24 mouse cellular contexts compared by ENCODE assay signal in the genomic region with DNA sequence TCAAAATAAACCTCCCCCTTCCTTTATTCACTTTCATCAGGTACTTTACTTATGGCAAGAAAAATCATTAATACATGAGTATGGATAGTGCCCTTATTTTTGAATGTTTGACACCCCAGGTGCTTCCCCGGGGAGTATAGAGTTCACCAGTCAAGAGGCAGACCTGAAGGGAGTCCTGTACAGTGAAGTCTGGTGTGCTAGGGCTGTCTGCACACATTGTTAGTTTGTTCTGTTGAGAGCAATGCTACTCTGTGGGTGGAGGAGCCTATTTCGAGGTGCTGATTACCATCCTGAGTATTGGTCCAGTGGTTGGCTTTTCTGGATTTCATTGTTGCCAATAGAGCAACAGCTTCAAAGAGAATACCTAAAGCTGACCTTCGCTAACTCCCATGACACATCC. TPM values are rescaled to one million over a fixed set of nuclear protein-coding genes. Genes with fewer than 3 reads are reported as not detected.
"Had no signal": no experiment of that assay in that cellular context is flagged by ENCODE, and none has a peak within 500 bp of the region (broad histone marks: within the 10 kb centered on the region; RNA-seq: fewer than 3 reads in every experiment).

No protein-coding gene starts in this region.

- DNase-seq: kidney, adult 11 months; kidney, adult 8-10 months; kidney, postnatal 10 days; kidney, postnatal 36 days; layer of hippocampus, postnatal 36 days; liver, postnatal 0 days; thymus, postnatal 36 days had no signal

- H3K36me3 ChIP-seq: intestine, embryonic 15.5 days; kidney, embryonic 15.5 days; neural tube, embryonic 12.5 days; neural tube, embryonic 15.5 days had no signal

- ATAC-seq: intestine, embryonic 15.5 days; liver, postnatal 0 days; lung, postnatal 0 days had no signal

- H3K9me3 ChIP-seq: intestine, embryonic 15.5 days; kidney, embryonic 15.5 days; neural tube, embryonic 12.5 days; neural tube, embryonic 15.5 days had no signal

- H3K9ac ChIP-seq: intestine, embryonic 15.5 days; kidney, embryonic 15.5 days; liver, embryonic 14.5 days; liver, postnatal 0 days; lung, embryonic 14.5 days; neural tube, embryonic 12.5 days; neural tube, embryonic 15.5 days had no signal

- H3K27ac ChIP-seq: intestine, embryonic 15.5 days; kidney, embryonic 15.5 days; left cerebral cortex, adult 2 months; liver, embryonic 14.5 days; macrophage; neural tube, embryonic 12.5 days; neural tube, embryonic 15.5 days; stomach, postnatal 0 days had no signal

- H3K4me3 ChIP-seq: intestine, embryonic 15.5 days; kidney, embryonic 15.5 days; left cerebral cortex, adult 2 months; neural tube, embryonic 12.5 days; neural tube, embryonic 15.5 days had no signal

- H3K4me1 ChIP-seq: intestine, embryonic 15.5 days; kidney, embryonic 15.5 days; neural tube, embryonic 12.5 days; neural tube, embryonic 15.5 days had no signal

- H3K4me2 ChIP-seq: intestine, embryonic 15.5 days; kidney, embryonic 15.5 days; lung, embryonic 14.5 days; neural tube, embryonic 12.5 days; neural tube, embryonic 15.5 days had no signal

- H3K27me3 ChIP-seq: intestine, embryonic 15.5 days; kidney, embryonic 15.5 days; neural tube, embryonic 12.5 days; neural tube, embryonic 15.5 days had no signal

RNA-seq across cellular contexts. Expression of gene Iqschfp, which starts 26.1 kb away (rescaled TPM):
- total RNA-seq: liver, adult 2 months; megakaryocyte, adult 5-6 weeks had no signal
- polyA plus RNA-seq: intestine, embryonic 15.5 days; kidney, embryonic 15.5 days; liver, adult 2 months; liver, embryonic 14.5 days; liver, postnatal 0 days; lung, embryonic 14.5 days; lung, postnatal 0 days; macrophage; small intestine, adult 2 months; spleen, adult 2 months; urinary bladder, adult 2 months had no signal

RNA-seq across cellular contexts. Expression of gene Iqcj, which starts 26.1 kb away (rescaled TPM):
- total RNA-seq: liver, adult 2 months; megakaryocyte, adult 5-6 weeks had no signal
- polyA plus RNA-seq: intestine, embryonic 15.5 days; kidney, embryonic 15.5 days; limb, embryonic 14.5 days; liver, adult 2 months; liver, embryonic 14.5 days; liver, postnatal 0 days; lung, embryonic 14.5 days; lung, postnatal 0 days; macrophage; small intestine, adult 2 months; spleen, adult 2 months; stomach, embryonic 14.5 days; stomach, postnatal 0 days; urinary bladder, adult 2 months had no signal
